Mouse (Mus musculus) right cerebral cortex, adult 18-20 months (tissue): Measurements from ENCODE around the gene Atf7ip2.
"Not testable (repeated sequence)": the region's sequence is repeated elsewhere in the genome, so short reads cannot be mapped to it uniquely, and the experiment has no call there.

ENCODE experiments used
- DNase-seq: peaks from one replicate; pipeline ENCODE4 v3.0.0; 2022; ENCODE audit warnings: mixed read lengths

Atf7ip2 gene

GRCm38 (mm10) chr16:10192679-10193506 lies at the start of gene Atf7ip2:
Gene Atf7ip2 (plus strand): TSS chr16:10192712.
- peak; percentile 71 for DNase-seq

DNA sequence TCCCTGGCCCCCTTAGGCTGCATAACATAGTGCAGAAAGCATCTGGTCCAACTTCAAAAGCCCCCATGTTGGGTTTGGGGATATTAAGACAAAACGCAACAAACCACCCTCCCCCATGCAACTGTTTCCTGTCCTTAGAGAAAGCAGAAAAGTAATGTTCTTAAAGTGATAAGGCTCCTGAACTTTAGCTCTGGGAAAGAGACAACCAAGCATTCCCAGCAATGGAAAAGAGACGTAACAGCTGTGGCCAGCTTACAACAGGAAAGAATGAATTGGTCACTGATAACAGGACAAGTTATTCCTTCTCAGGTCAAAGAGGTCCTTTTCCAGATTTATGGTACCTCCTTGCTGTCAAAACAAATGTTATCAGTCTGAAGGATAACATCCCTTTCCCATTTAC lies 49.3 kb upstream of the Atf7ip2 start:
- DNase-seq: no peak

DNA sequence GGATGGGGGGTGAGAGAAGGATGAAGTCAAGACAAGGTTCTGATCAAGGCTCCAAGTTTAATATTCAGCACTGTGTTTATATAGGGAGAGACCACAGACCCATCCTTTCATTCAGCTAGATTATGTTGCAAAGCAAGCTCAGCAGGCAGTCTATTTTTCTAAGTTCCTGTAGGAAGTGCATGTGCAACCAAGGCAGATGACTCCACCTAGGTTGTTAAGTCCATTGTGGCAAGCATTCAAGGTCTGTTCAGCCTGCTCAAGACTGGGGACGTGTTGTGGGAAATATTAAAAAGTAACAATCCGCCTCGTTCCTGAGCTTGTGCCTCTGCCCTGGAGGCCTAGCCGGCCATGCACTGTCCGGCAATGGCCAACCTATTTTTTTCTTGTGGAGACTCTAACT lies 45.1 kb upstream of the Atf7ip2 start:
- DNase-seq: no peak

DNA sequence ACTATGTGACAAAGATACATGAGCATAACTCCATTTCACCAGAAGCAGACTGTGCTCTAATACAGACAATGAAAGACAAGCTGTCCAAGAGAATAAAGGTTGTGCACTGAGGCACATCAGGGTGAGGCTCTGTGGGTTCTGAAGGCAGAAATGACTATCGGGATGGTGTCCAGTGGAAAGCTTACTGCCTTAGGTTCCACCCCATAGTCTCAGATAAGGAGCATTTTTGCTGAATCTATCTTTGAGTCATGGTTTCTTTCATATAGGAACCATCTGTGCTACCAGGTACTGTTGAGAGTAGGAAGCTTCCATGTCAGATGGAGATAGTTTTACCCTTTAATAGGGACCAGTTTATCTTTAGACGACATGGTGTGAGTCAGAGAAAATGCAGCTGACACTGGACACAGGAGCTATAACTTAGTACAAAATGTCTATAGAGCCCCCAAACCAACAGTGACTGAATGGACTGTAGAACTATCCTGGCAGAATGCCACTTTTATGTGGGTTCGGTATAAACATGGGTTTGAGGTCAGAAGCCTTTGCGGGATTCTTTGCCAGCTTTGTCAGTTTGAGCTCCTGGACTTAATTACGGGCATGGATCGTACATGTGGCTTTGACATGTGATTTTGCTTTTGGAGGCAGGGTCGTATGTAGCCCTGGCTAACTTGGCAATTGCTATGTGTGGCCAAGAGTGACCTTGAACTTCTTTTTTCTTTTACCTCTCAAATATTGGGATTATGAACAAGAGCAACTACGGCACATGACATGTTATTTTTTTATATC lies 23.2 kb upstream of the Atf7ip2 start:
- DNase-seq: no peak

- DNase-seq: no peak
These were observed 22.5 kb upstream of the Atf7ip2 start, which contains the start of gene Rpl39l for GRCm38 (mm10) chr16:10170005-10170404. Gene Rpl39l (plus strand): TSS chr16:10170226.

GRCm38 (mm10) chr16:10171276-10171675 lies 21.2 kb upstream of the Atf7ip2 start:
- no peak for DNase-seq

DNA sequence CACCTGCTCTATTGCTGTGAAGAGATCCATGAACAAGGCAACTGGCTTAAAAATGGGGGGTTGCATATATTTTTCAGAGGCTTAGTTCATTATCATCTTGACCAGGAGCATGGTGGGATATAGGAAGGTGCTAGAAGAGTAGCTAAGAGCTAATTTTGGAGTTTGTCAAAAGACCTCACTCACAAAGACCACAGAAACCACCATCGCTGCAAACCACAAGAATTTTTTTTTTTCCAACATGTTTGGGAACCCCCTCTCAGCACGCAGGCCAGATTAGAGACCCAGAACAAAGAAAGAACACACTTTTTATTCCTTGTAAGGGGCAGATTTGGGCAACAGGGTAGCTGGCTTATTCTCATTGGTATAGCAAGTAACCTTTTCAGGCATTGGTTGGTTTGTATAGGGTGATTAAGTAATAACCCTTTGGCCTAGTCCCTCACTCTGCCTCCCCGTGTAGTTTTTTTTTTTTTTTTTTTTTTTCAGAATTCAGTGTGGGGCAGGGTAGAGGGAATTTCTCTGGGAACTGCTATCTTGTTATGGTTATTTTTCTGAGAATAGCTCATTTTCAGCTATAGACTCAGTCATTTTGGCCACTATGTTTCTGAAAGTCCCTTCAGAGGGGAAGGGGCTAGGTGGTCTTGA lies 20.2 kb upstream of the Atf7ip2 start:
- DNase-seq: no peak

GRCm38 (mm10) chr16:10187461-10187860 lies 5.1 kb upstream of the Atf7ip2 start:
- not testable (repeated sequence) for DNase-seq

- no peak for DNase-seq
These were observed 16.3 kb downstream of the Atf7ip2 start for GRCm38 (mm10) chr16:10208777-10209176.

GRCm38 (mm10) chr16:10216366-10216765 lies 23.9 kb downstream of the Atf7ip2 start:
- not testable (repeated sequence) for DNase-seq

- DNase-seq: not testable (repeated sequence)
These were observed 24.5 kb downstream of the Atf7ip2 start for GRCm38 (mm10) chr16:10217020-10217419.

GRCm38 (mm10) chr16:10227361-10227760 lies 34.8 kb downstream of the Atf7ip2 start:
- no peak for DNase-seq

- no peak for DNase-seq
These were observed 44.1 kb downstream of the Atf7ip2 start for GRCm38 (mm10) chr16:10236601-10237000.

GRCm38 (mm10) chr16:10253993-10254392 lies 61.5 kb downstream of the Atf7ip2 start:
- DNase-seq: no peak

DNA sequence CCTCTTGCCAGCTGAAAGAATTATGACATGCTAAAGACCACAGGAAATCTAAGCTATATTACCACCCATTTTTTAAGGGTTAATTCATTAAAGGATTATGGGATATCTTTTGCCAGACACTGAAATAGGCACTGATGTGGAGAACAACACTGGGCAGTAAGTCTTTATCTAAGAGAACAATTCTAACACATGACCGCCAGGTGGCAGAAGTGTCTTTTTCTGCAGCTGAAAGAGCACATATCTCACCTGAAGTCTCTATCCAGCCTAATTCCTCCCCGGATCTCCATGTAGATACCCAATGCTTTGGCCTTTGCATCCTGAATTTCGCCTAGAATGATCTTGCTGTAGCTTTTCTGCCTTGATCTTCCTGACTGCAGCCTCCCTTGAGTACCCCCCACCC lies 79.7 kb downstream of the Atf7ip2 start:
- DNase-seq: peak; percentile 30

- DNase-seq: no peak
These were observed 82.0 kb downstream of the Atf7ip2 start for GRCm38 (mm10) chr16:10274465-10274864.

DNA sequence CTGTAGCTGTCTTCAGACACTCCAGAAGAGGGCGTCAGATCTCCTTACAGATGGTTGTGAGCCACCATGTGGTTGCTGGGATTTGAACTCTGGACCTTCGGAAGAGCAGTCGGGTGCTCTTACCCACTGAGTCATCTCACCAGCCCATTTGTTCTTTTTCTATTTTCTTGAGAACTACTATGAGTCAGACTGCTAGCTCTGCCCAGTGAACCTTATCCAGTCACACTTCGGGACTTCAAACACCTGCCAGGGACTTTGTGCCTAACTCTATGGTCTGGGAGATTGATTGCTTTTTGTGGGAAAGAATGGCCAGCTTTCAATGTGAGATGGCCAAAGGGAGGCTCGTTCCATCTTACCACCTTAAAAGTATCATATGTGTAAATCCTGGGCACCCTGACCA lies 84.3 kb downstream of the Atf7ip2 start:
- DNase-seq: not testable (repeated sequence)

- DNase-seq: peak; percentile 82
These were observed 87.9 kb downstream of the Atf7ip2 start for GRCm38 (mm10) chr16:10280286-10280951.

DNA sequence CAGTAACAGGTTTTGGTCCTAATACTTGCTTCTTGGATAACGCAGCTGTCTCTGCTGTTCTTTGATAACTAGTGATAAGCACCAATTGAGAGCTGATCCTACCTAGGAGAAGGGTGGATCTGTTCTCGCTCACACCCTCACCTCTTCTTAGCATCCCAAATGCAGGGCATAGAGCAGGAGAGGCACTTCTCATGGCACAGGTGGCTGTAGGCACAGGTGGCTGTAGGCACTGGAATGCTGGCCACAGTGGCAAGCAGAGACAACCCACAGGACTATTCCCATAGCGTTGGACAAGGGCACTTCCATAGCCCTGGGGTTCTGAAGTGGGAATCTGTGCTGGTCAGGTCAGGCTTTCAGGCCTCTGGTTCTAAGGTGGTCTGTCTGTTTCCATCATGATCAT lies 89.4 kb downstream of the Atf7ip2 start:
- no peak for DNase-seq

DNA sequence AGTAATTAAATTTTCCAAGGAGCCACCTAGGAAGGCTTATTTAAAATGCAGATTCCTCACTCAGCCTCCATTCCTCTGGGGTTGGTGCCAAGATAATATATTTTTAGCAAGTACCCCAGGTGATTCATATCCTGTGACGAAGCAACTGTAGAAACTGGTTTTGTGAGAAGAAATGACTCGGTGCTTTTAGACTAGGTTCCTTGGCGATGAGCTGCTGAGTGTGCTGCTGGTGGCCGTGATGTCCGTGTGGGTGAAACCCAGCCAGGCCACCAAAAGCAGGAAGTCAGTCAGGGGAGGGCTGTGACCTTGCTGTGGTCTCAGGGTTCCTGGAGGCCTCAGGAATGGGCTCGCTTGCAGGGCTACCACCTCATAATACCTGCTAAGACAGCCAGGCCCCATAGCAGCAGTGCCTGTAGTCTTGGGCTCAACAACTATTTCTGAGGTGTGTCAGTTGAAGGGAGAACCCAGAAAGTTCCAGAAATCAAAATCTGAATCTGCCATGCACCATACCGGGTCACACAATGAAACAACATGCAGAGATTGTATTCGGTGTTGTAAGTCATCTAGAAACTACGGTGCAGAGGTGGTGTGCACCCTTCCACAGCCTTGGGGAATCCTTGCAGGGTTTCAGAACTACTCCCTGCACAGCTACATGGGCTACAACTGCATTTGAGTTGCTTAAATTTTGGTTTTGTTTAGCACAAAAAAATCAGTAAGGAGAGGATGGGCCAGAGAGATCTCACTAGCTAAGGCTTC lies 94.2 kb downstream of the Atf7ip2 start:
- peak; percentile 53 for DNase-seq

DNA sequence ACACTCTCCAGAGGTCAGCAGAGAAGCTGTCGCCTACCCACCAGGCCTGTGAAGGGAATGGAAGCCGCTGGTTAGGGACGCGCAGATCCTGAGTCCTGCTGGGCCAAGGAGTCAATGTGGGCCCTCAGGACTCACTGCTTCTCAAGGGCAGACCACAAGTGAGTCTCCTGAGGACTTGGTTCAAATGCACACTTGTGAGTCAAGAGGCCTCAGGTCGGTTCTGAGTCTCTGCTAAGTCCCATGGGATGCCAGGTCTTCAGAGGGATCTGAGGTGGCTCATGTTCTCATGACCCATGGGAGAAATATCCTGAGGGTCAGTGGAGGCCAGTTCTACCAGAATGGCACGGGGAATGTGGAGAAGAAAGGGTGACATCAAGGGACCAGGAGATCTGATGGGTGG lies 95.6 kb downstream of the Atf7ip2 start:
- no peak for DNase-seq
